Mouse (Mus musculus): ENCODE measurements around the gene Nxnl2.
A peak's percentile ranks its signal among the peaks of the same experiment; 100 is the strongest.

Nxnl2 gene

DNA sequence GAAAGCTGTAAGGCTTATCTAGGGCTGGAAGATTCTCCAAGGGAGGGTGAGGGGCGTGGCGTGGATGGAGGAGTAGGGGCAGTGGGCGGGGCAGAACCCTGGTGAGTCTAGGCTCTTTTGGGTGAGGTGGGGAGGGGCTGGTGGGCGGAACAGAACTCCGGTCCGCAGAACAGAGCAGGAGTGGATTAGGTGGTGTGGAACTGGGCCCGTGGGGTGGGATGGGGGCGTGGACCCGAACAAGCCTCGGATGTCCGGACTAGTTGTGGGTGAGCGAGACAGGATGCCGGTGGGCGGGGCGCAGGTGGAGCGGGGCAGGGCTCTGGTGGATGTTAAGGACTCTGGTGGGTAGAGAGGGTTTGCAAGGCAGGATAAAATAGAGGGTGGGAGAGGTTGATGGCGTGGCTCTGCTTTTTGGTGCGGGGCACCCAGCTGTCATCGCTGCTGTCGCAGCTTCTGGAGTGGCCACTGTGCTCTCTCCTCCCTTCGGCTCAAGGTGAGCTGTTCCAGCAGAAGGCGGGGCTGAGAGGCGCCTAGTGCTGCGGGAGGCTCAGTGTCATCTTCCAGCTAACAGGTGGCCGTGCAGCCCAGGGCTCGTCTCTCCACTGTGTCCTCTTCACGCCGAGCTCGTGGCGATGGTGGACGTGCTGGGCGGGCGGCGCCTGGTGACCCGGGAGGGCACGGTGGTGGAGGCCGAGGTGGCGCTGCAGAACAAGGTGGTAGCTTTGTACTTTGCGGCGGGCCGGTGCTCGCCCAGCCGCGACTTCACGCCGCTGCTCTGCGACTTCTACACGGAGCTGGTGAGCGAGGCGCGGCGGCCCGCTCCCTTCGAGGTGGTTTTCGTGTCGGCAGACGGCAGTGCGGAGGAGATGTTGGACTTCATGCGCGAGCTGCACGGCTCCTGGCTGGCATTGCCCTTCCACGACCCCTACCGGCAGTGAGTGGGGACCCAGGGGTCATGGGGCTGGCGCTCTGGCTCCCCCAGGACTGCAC, at the start of gene Nxnl2:
TSS of gene Nxnl2 (plus strand) at position 332 of the 990 bp plus-strand sequence.
- DNase-seq, result peak; percentile 27

DNA sequence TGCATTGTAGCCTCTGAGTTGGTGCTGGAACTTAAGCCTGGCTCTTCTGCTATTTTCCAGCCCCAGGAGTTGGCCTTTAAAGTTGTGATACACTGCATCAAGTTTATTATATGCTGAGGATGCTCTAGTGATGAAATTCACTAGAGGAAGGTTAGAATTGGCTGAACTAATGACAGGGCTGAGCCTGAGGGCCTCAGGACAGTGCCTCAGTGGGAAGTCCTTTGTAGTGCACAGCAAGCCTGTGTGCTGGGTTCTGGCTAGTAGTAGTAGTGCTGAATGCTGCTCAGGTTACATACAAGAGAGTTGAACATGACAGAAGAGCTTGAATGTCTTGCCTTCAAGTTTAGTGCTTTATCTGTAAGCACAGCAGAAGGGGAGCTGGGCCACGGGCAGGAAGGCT, 48.9 kb upstream of the Nxnl2 start:
- DNase-seq, result no peak

DNA sequence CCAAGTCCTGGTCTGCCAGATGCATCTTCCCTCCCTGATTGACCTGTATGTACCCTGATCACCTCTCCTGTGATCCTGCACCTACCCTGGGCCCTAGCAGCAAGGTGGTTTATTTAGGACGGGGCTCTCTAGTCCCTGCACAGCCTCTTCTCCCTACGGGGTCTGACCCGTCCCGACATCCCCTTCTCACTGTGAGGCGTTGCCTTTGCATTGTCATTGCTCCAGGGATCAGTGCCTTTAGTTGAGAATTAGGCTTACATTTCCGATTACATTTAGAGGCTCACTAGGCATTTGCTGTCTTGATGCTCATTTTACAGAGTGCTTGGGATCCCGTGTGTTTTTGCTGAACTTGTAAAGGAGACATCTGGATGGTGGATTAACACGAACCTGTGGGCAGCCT, 48.1 kb upstream of the Nxnl2 start:
- DNase-seq, result no peak

DNA sequence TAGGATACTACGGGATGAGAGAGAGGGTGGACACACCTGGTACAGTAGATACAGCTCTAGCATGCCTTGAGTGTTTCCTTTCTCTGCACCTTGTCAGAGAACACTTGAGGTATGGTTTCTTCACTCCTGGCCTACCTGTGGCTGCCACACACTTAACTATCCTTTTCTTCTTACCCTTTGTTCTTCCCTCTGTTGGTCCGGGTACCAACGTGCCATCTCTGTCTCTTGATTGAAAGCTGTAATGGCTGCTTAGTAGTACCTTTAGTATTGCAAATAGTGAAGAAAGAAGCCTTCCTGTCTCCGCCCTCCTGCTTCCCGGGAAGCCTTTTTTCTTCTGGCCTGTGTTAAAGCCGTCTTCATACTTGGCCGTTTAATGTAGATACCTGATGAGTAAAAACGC, 45.5 kb upstream of the Nxnl2 start:
- DNase-seq, result no peak

DNA sequence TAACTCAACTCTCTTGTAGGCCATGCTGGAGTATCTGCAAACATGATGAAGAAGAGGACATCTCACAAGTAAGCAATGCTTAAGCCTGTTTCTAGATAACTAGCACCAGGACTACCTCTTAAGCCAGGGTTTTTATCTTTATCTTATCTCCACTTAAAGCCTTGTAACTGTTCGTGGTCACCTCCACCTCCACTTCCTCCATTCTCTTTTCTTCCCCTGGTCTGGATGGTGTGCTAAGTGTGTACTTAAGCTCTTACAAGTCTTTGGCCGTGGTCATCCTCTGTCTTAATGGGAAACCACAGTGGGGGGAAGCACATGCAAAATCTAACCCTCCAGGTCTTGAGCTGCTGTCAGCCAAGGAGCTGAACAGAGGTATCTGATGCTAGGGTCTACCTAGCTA, 42.9 kb upstream of the Nxnl2 start:
- DNase-seq, result no peak

DNA sequence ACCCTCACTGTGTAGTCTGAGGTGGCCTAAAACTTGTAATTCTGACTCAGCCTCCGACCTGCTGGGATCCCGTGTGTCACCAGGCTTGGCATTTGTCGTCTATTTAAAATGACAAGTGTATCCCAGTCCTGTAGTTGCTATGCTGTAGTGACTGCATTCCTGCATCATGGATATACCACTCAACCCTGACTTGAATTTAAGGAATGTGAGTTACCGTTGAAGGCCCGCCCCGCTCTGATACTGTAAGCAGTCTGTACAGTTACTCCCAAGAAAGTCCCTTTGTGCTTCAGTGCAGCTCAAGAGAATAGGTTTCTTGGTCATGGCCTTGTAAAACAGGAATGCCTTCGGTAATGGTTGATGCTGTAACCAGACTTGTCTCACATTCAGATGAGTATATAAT, 42.4 kb upstream of the Nxnl2 start:
- DNase-seq, result no peak

DNA sequence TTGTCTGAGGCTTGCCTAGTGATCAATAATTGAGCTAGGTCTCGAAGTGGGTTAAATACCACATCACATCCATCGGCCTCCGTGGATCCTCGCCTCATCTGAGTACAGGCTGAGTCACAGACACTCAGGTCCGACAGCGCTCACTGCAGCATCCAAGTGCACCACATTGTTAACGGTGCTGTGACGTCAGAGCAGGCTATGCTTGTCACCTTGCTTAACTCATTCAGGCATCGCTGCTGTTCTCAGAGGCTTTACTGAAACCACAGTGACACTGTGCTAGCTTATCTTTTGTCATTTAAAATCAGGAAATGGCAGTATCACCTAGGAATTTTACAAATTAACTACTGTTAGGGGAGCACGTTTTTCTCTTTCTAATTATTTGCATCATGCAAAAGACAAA, 39.6 kb upstream of the Nxnl2 start:
- DNase-seq, result peak; percentile 56

DNA sequence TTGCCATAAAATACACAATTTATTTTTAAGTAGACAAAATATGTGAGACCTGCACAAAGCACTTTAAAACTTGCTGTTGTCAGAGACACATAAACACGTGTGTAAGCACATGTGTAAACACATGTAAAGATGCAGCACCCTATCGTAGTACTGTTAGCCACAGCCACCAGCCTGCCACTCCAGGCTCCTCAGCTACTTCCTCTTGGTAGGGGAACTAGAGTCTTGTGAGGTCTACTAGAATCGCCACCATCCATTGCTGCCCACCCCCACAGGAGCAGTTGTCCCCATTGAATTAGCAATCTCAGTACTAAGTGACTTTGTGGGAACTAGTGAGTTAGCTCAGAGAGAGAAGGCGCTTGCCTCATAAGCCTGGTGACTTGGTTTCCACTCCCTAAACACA, 34.5 kb upstream of the Nxnl2 start:
- DNase-seq, result no peak

DNA sequence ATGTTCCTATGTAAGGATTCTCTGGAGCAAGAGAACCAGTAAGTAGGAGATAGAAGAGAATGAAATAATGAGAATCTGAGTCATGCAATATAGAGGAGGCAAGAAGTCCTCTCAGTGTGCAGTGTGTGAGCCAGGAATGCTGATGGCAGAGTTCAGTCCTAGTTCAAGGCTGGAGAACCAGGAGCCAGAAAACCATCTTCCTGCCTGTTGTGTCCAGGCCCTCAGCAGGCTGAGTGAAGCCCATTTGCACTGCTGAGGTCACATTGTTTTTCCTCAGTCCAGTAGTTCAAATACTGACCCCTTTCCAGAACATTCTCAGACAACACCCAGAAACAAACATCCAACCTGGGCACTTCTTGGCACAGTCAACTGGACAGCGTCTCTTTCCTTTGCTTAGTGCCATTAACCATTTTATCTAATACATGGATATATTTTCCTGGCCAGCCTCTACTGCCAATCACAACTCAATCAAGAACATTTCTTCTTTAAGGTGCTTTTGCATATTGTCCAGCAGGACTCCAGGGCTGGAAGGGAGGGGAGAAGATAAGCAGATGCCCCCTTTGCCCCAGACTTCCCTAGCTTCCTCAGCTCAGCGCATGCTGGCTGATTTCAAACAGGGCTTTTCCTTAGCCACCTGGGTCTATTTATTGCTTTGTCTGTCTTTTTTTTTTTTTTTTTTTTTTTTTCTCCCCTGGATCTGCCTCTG, 33.7 kb upstream of the Nxnl2 start:
- no peak for DNase-seq

DNA sequence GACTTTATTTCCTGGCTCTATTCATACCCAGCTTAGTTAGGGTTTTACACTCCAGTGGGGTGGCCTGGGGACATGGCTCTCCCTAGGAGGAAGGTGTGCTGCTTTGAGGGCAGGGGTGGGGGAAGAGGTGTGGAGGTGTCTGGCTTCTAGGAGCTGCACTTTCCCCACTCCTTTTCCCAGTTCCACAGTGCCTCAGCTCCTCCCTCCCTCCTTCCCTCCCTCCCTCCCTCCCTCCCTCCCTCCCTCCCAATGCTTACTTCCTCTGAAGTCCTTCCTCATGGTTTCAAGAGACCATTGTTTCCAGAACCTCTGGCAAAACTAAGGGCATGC, 33.2 kb upstream of the Nxnl2 start:
- DNase-seq, result no peak

DNA sequence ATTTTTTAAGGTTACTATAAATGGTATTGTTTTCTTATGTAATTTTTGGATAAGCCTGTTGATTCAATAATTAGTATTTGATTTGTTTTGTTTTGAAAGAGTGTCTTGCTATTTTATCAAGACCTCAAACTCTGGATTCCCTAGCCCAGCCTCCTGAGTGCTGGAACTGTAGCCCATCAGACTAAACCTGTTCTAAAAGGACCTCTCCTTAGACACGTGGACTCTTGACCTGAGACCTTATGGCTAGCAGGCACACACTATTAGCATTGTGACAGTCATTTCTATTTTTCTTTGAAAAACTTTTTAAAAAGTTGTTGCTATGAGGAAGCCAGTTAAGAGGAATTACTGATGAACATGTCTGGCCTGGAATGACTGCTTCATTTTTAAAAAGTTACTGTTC, 23.7 kb upstream of the Nxnl2 start:
- DNase-seq, result no peak

DNA sequence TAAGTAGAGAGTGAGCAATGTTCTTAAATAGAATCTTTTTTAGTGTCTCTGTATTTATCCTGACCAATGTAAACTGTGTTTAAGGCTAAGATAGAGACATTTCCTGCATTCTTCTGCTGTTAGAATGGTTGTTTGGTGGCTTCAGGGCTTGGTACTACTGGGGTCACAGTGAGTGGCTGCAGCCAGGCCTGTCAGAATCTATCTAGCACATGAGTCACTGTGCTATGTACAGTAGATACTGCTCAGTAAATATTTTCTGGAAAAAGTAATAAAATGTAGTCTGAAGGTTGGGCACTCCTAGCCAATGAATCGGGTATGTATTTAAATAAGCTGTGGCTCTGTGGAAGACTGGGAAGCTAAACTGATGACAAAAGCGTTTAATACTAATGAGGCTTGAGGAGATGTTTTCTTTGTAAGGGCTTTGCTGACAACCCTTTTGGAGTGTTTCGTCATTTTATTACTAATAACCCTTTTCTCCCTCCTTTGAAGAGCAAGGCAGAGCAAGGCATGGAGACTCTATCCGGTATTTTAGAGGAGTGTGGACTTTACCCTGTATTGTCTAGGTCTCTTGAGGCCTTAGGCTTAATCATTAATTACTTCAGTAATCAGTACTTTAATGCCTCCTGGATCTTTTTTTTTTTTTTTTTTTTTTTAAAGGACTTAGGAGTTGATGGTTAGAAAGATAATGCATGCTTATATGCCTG, 17.7 kb upstream of the Nxnl2 start:
- DNase-seq, result no peak

DNA sequence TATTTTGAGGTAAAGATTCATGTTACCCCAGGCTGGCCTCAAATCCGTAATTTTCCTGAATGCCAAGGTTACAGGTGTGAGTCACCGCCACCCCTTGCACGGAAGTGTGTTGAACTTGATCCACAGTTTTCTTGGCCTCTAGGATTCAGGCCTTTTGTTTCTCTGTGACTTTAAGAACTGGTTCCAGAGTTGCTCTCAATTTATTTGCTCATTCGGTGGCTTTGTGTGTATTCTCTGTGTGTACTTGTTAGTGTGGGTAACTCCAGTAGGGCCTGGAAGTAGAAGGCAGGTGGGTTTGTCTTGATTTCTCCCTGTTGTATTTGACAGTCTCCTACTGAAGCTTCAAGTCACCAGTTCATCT, 17.2 kb upstream of the Nxnl2 start:
- DNase-seq, result no peak

DNA sequence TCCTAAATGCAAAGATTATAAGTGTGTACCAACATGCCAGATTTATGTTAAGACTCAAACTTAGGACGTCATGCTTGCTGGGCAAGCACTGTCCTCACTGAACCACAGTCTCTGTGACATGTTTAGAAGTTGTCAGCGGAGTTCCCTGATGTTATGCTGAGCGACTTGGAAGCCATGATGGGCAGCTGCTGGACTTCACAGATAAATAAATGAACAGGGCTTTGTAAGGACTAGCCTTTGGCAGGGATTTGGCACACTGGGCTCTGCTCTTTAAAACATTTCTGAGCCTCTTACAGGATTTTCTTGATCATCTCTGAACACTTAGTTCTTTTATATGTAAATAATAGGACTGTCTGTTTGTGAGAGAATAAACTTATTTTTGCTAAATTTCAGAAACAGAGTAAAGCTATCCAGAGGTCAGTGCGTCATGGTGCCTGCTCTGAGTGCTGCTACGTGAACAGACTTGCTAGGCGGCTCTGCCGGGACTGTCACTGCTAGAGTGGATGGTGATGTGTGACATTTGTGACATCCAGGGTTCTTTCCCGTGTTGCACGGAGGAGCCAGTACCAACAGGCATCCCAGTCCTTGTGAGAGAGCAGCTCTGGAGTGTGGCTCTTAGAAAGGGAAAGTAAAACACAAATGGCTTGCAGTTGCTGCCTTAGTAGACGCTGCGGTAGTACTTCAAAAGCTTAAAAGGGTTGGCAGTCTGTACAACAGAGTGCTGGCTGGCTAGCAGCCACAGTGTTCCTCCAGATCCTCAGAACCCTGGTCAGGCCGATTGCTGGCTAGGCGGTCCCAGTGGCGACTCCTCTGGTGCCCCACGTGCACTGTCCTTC, 15.4 kb upstream of the Nxnl2 start:
- no peak for DNase-seq

DNA sequence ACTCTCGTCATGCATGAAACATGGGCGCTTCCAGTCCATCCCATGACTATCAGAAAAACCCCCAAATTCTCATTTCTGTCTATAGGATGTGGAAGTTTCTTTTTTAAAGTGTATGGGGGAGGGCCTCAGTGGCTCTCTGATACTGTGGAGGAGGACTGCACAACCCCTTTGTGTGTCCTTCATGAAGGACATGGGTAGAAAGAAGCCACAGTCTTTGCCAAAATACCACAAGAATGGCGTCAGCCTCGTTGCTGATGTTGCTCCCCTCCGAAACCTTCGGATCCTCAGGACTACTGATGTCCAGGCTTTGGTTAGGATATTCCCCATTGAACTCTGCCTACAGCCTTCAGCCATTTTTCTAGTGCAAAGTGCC, 14.8 kb upstream of the Nxnl2 start:
- no peak for DNase-seq

DNA sequence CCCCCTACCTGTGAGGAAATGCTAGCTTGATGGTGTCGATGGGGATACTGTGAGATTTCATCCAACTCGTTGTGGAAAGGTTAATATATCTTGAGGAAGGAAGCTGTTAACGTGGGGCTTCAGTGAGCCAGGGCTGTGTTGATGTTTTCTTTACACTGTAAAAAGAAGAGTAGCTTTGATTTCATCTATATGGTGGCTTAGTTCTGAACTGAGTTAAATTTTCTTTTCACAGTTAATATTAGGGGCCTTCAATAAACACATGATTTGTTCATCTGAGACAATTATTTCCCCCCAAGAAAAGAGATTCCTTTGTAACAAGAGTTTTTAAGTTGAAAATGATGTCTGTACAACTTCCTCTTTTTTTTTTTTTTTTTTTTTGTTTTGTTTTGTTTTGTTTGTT, 13.5 kb upstream of the Nxnl2 start:
- no peak for DNase-seq

DNA sequence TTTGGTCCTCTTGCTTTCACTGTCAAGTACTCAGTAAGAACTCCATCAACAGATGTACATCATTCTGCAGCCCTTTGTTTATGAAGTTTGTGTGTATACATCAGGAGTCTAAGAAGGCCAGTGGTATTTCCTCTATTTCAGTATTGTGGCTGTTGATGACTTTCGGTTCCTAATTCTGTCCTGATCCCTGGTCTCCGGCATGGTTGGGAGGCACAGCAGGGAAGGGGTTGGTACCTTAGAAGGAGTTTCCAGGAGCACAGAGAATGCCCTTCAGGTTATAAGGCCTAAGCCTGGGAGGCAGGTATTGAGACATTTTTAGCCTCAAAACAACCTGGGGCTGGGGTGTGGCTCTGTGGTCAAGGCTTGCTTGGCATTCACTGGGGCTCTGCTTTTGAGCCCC, 9.2 kb upstream of the Nxnl2 start:
- no peak for DNase-seq

DNA sequence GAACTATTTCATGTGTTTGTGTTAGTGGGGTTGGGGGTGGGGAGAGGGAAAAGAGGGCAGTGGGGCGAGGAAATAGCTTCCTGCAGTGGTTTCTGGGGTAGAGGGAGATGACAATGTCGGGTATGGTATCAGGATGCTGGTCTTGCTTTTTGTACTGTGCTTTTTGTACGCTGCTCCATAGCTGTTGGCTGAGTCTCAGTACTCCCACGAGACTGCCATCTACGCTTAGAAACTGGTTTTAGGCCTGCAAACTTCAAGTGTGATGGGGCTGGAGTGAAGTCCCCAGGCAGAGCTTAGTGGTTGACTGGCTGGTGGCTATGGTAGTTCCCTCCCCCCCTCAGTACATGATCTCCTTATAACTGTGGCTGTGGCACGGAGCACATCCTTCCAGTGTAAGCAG, 8.6 kb upstream of the Nxnl2 start:
- no peak for DNase-seq

DNA sequence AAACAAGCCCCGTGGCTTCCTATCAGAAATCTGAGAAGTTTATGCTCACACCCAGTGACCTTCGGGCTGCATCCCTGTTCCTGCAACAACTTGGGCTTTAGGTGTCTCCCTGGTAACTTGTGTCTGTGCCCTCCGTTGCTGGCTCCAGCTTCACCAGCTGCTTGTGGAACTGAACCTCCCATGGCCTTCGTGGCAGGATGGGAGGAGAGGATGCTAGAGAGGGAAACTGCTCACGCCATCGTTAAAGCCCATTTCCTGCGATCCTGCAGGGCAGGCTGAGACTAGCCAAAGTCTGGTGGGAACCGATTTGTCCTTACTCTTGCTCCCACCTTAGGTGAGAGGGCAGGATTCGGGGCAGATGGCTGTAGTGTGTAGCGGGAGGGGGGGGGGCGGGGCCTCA, 4.1 kb upstream of the Nxnl2 start:
- DNase-seq, result no peak

DNA sequence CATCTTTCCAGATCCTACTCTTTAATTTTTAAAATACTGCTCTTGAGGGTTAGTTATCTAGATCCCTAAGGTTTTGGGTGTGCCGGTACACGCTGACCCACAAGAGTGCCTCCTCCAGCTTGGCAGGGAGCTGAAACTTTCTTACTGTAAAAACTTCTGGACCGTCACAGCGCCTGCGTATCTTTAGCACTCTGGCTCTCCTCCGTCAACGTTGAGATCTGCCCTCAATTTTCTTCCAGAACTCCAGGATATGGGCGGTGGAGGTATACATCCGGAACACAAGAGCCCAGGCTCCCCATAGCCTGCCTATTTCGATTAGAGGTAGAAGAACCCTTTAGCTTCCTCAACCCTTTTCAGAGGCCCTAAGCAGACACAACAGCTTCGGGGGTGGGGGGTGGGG, 607 bp upstream of the Nxnl2 start:
- DNase-seq, result no peak

DNA sequence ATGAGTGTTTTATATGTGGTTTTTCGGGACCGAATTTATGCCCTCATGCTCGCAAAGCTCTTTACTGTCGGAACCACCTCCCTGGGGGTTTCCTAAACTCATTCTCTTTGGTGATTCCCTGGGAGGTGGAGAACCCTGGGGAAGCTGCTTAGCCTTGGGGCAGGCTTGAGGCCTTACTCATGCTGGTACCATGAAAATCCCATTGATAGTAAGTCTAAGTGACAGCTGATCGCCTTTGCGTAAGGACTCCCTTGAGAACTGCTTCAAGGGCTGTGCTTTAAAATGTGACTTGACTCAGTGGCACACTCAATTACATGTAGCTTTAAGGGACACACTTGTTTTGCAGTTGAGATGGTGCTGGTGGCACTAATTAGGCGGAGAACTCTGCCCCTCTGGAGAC, 1.8 kb downstream of the Nxnl2 start:
- DNase-seq, result no peak

DNA sequence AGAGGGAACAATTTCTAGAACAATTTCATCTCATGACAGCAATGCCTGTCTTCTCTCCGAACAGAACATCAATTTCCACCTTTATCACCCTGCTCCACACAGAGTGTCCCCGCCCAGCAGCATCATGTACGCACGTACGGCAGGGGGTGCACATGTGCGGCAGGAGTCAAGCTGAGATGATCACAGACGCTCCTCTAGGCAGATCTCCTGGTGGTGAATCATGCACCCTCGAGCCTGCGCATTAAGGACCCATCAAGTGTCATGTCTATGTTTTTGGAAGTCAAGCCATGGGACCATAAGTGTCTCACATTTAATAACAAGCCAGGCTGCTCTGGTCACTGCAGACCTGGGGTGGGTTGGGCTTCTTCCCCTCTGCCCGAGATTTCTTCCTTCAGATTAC, 8.1 kb downstream of the Nxnl2 start:
- no peak for DNase-seq

DNA sequence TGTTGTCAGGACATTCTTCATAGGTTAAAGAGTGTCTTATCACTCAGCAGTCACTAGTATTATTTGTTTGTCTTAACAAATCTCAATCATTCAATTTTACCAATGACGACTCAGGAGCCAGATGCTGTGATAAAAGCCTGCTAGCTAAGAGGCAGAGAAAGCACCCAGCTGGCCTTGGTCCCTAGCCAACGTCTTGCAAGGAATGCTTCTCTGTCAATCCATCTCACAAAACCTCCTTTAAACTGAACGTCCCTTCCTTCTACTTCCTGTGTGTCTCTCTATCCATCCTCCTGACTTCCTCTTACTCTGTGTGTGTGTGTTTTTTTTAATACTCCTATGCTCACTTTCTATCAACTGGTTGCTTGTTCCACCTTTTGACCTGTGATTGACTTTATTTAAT, 8.5 kb downstream of the Nxnl2 start:
- DNase-seq, result no peak

Measured in right cerebral cortex, adult 18-20 months (tissue).